Mouse (Mus musculus): Measurements from ENCODE around the gene Rapgef5.

DNA sequence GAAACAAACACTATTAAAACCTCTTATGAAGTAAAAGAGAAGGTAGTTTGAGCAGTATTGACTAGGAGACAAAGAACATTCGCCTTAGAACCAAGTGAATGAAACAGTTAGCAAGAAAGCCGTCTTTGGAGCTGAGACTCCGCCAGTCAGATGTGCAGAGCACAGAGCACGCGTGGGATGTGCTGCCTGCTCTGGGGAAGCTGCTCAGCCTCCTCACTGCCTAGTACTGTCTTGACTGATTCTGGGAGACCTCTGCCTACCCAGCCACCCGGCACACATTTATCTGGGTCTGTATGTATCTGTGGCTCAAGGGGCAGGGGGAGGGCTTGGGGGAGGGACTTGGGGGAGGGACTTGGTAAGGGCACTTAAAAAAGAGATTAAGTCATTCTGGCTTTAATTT, 120.7 kb downstream of the Rapgef5 start:
- TF ChIP-seq E2F4 (IDR thresholded peaks at IDR 0.05; ENCODE audit: borderline replicate concordance, low read depth, low read length) = no peak
- no peak for TF ChIP-seq ZNF384 (IDR thresholded peaks at IDR 0.05; ENCODE audit: low read depth, low read length)

Measured in MEL (cell line).